Mouse (Mus musculus) neural tube, embryonic 14.5 days (tissue): ENCODE data around the gene Zfp142. TPM values are rescaled to one million over a fixed set of nuclear protein-coding genes. Genes with fewer than 3 reads are reported as not detected.

ENCODE experiments used
- ATAC-seq: fragments of 200-750 bp; cut with Nextera tagmentation; 2 replicates; pipeline ENCODE4 v1.8.0; 2017; ENCODE audit warnings: low read depth, mild to moderate bottlenecking, moderate TSS enrichment, moderate library complexity
- H3K27ac ChIP-seq: fragments of 300-500 bp; sonication (generic); 2 replicates; pipeline ENCODE4 v1.5.1; 2014; ENCODE audit warnings: low read depth, mild to moderate bottlenecking, control low read depth, low read length, moderate library complexity, mixed read lengths
- H3K27me3 ChIP-seq: fragments of 300-500 bp; sonication (generic); 2 replicates; pipeline ENCODE4 v1.6.1; 2014; ENCODE audit warnings: low read length; ENCODE audit not compliant: control insufficient read depth, insufficient read depth
- H3K36me3 ChIP-seq: fragments of 300-500 bp; sonication (generic); 2 replicates; pipeline ENCODE4 v1.6.1; 2014; ENCODE audit warnings: low read length, mixed read lengths; ENCODE audit not compliant: control insufficient read depth, insufficient read depth
- H3K4me1 ChIP-seq: fragments of 300-500 bp; sonication (generic); 2 replicates; pipeline ENCODE4 v1.6.1; 2014; ENCODE audit warnings: low read length; ENCODE audit not compliant: control insufficient read depth, insufficient read depth
- H3K4me2 ChIP-seq: fragments of 300-500 bp; sonication (generic); 2 replicates; pipeline ENCODE4 v1.6.1; 2014; ENCODE audit warnings: mild to moderate bottlenecking, low read depth, low read length, control low read depth
- H3K4me3 ChIP-seq: fragments of 300-500 bp; sonication (generic); 2 replicates; pipeline ENCODE4 v1.5.1; 2014; ENCODE audit warnings: low read depth, low read length, control low read depth, mixed read lengths
- H3K9ac ChIP-seq: fragments of 300-500 bp; sonication (generic); replicated peaks from 2 replicates; pipeline ENCODE4 v1.6.1; 2014; ENCODE audit warnings: low read depth, mild to moderate bottlenecking, control low read depth, low read length, mixed read lengths
- H3K9me3 ChIP-seq: fragments of 300-500 bp; sonication (generic); 2 replicates; pipeline ENCODE4 v1.6.1; 2016; ENCODE audit warnings: low read length; ENCODE audit not compliant: control insufficient read depth
- WGBS: fragments of 180-500 bp; shearing (Covaris S2); extraction: QIAGEN DNeasy Blood & Tissue Kit; methylation state at CpG from one replicate; pipeline ENCODE4 v1.1.7; 2014; 5-methylcytosine and 5-hydroxymethylcytosine counted together
- microRNA-seq: library from miRNA; unstranded; fragments of <30 nt; microRNA quantifications from one replicate; pipeline ENCODE4, GENCODE M21; 2016
- polyA plus RNA-seq: library from polyadenylated mRNA; unstranded; fragments of >200 nt; fragmentation: Nextera tagmentation; extraction: Ambion mirVana; gene quantifications from 2 replicates; pipeline ENCODE4 v1.2.1, GENCODE M21; 2014

Zfp142 gene
- polyA plus RNA-seq, 1 experiment from 2014 or later, result 9.5 TPM

DNA sequence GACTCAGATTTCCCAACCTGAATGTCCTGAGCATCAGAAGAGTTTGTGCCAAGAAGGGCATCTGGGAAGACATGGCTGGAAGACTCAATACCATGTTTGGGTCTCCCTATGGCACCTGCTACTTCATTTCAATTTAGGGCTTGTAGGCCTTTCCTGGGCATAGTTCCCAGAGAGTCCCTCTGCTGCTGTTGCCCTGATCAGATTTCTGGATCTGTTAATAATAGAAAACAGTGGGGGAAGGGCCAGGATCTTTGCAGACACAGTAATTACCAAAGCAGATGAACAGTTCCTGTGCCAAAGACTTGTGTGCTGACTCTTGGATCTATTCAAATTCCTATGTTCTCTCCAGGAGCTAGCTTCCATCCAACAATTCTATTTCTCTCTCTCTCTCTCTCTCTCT, 49.4 kb downstream of the Zfp142 start:
- Histone ChIP-seq H3K27ac (no peak overlapping the region), H3K27me3 (no peaks in the 10 kb centered on the region), H3K4me1 (peaks cover 12% of the 10 kb centered on the region; the same call in 1 of the 2 replicates), H3K9me3 (no peaks in the 10 kb centered on the region), H3K9ac (no peak overlapping the region), H3K4me2 (no peak overlapping the region), H3K4me3 (no peak overlapping the region), H3K36me3 (no peaks in the 10 kb centered on the region)
- ATAC-seq, result no peak

DNA sequence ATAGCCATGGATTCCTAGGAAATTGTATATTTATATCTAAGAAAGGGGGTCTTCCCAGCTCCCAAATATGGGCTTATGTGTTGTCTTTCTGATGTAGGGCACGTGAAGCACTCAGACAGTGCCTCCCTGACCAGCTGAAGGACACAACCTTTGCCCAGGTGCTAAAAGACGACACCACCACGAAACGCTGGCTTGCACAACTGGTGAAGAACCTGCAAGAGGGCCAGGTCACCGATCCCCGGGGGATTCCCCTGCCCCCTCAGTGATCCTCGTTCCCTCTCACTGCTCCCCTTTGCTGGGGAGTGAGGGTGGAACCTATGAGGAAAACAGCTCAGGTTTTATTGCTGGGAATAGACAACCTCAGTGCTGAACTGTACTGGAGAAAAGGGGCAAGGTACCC, 59.5 kb downstream of the Zfp142 start:
- no peaks in the 10 kb centered on the region for H3K27me3 ChIP-seq
- H3K9ac ChIP-seq, result no peak overlapping the region
- H3K4me2 ChIP-seq, result no peak overlapping the region
- no peaks in the 10 kb centered on the region for H3K9me3 ChIP-seq
- no peak overlapping the region for H3K4me3 ChIP-seq
- 96% methylated on average over 7 of the region's 7 CpGs for WGBS
- H3K4me1 ChIP-seq, result no peaks in the 10 kb centered on the region
- ATAC-seq, result no peak
- no peak overlapping the region for H3K27ac ChIP-seq
- peaks cover 53% of the 10 kb centered on the region for H3K36me3 ChIP-seq

GRCm38 (mm10) chr1:74524746-74525145, 63.3 kb downstream of the Zfp142 start:
- H3K9ac ChIP-seq, result no peak overlapping the region
- 96% methylated on average over 4 of the region's 4 CpGs for WGBS
- ATAC-seq, result no peak
- H3K36me3 ChIP-seq, result peaks cover 49% of the 10 kb centered on the region
- no peak overlapping the region for H3K4me2 ChIP-seq
- no peaks in the 10 kb centered on the region for H3K9me3 ChIP-seq
- no peaks in the 10 kb centered on the region for H3K27me3 ChIP-seq
- no peak overlapping the region for H3K4me3 ChIP-seq
- H3K4me1 ChIP-seq, result no peaks in the 10 kb centered on the region
- H3K27ac ChIP-seq, result no peak overlapping the region

- H3K4me1 ChIP-seq, result no peaks in the 10 kb centered on the region
- no peak for ATAC-seq
- H3K36me3 ChIP-seq, result peaks cover 30% of the 10 kb centered on the region
- no peak overlapping the region for H3K9ac ChIP-seq
- no peak overlapping the region for H3K4me2 ChIP-seq
- H3K4me3 ChIP-seq, result no peak overlapping the region
- H3K27ac ChIP-seq, result no peak overlapping the region
- no peaks in the 10 kb centered on the region for H3K9me3 ChIP-seq
- no peaks in the 10 kb centered on the region for H3K27me3 ChIP-seq
These were observed 68.2 kb downstream of the Zfp142 start for GRCm38 (mm10) chr1:74519875-74520274.

Small RNA genes within 50 kb of the gene (microRNA-seq; reads per million reads assigned to microRNA genes)
- gene Gm25035, result not detected

Other genes with a start within 250 kb of the Zfp142 start
- gene Catip, start 226.1 kb downstream of the Zfp142 start, polyA plus RNA-seq, result 0.86 and 1.1 TPM in 2 replicates
- 1.7 and 2.2 TPM in 2 replicates for gene Slc11a1, start 213.1 kb downstream of the Zfp142 start, polyA plus RNA-seq
- 12.5 and 19.0 TPM in 2 replicates for gene Ctdsp1, start 196.7 kb downstream of the Zfp142 start, polyA plus RNA-seq
- 0.17 and 0.20 TPM in 2 replicates for gene Vil1, start 178.9 kb downstream of the Zfp142 start, polyA plus RNA-seq
- 48.6 and 52.9 TPM in 2 replicates for gene Cnot9, start 82.2 kb downstream of the Zfp142 start, polyA plus RNA-seq
- 7.5 and 11.9 TPM in 2 replicates for gene Plcd4, start 45.4 kb downstream of the Zfp142 start, polyA plus RNA-seq
- gene Usp37, start 44.0 kb downstream of the Zfp142 start, polyA plus RNA-seq, result 27.9 and 28.3 TPM in 2 replicates
- 22.9 and 26.4 TPM in 2 replicates for gene Bcs1l, start within 50 bp of the Zfp142 start, polyA plus RNA-seq
- gene Rnf25, start 13.2 kb upstream of the Zfp142 start, polyA plus RNA-seq, result 9.4 and 10.6 TPM in 2 replicates
- 14.6 and 17.9 TPM in 2 replicates for gene Stk36, start 13.2 kb upstream of the Zfp142 start, polyA plus RNA-seq
- gene Ttll4, start 73.5 kb upstream of the Zfp142 start, polyA plus RNA-seq, result 11.6 and 17.1 TPM in 2 replicates
- gene Cyp27a1, start 125.3 kb upstream of the Zfp142 start, polyA plus RNA-seq, result 1.2 and 2.9 TPM in 2 replicates
- gene Prkag3, start 161.0 kb upstream of the Zfp142 start, polyA plus RNA-seq, result 0.23 TPM in 1 of 2 replicates, not detected in the other
- 8.4 TPM in 1 of 2 replicates, not detected in the other for gene Wnt6, start 183.6 kb upstream of the Zfp142 start, polyA plus RNA-seq
- gene Wnt10a, start 203.3 kb upstream of the Zfp142 start, polyA plus RNA-seq, result not detected in 2 replicates